Mouse (Mus musculus) neural tube, embryonic 13.5 days (tissue): ENCODE measurements around the gene Olfr820. TPM values are rescaled to one million over a fixed set of nuclear protein-coding genes. Genes with fewer than 3 reads are reported as not detected.

ENCODE experiments used
- polyA plus RNA-seq: library from polyadenylated mRNA; unstranded; fragments of >200 nt; fragmentation: Nextera tagmentation; extraction: Ambion mirVana; gene quantifications from 2 replicates; pipeline ENCODE4 v1.2.1, GENCODE M21; 2015

The Olfr820 gene
- polyA plus RNA-seq, 1 experiment from 2014 or later: not detected

Other genes with a start within 250 kb of the Olfr820 start
- not detected in 2 replicates for gene Olfr808, start 247.1 kb upstream of the Olfr820 start, polyA plus RNA-seq
- not detected in 2 replicates for gene Olfr809, start 238.0 kb upstream of the Olfr820 start, polyA plus RNA-seq
- not detected in 2 replicates for gene Olfr810, start 217.7 kb upstream of the Olfr820 start, polyA plus RNA-seq
- gene Olfr811, start 208.2 kb upstream of the Olfr820 start, polyA plus RNA-seq: not detected in 2 replicates
- gene Olfr812, start 166.5 kb upstream of the Olfr820 start, polyA plus RNA-seq: not detected in 2 replicates
- gene Olfr813, start 157.3 kb upstream of the Olfr820 start, polyA plus RNA-seq: not detected in 2 replicates
- gene Olfr814, start 132.8 kb upstream of the Olfr820 start, polyA plus RNA-seq: not detected in 2 replicates
- not detected in 2 replicates for gene Olfr815, start 106.8 kb upstream of the Olfr820 start, polyA plus RNA-seq
- gene Olfr816, start 97.0 kb upstream of the Olfr820 start, polyA plus RNA-seq: not detected in 2 replicates
- not detected in 2 replicates for gene Olfr818, start 63.5 kb upstream of the Olfr820 start, polyA plus RNA-seq
- gene Olfr819, start 45.4 kb upstream of the Olfr820 start, polyA plus RNA-seq: not detected in 2 replicates
- not detected in 2 replicates for gene Olfr247, start 36.5 kb upstream of the Olfr820 start, polyA plus RNA-seq
- not detected in 2 replicates for gene Gm10310, start 27.6 kb upstream of the Olfr820 start, polyA plus RNA-seq
- gene Olfr821, start 17.7 kb downstream of the Olfr820 start, polyA plus RNA-seq: not detected in 2 replicates
- gene Olfr822, start 58.6 kb downstream of the Olfr820 start, polyA plus RNA-seq: not detected in 2 replicates
- not detected in 2 replicates for gene Olfr823, start 102.8 kb downstream of the Olfr820 start, polyA plus RNA-seq
- gene Olfr824, start 117.4 kb downstream of the Olfr820 start, polyA plus RNA-seq: not detected in 2 replicates
- gene Olfr825, start 154.1 kb downstream of the Olfr820 start, polyA plus RNA-seq: not detected in 2 replicates
- not detected in 2 replicates for gene Olfr826, start 171.6 kb downstream of the Olfr820 start, polyA plus RNA-seq
- gene Olfr827, start 201.8 kb downstream of the Olfr820 start, polyA plus RNA-seq: not detected in 2 replicates